Mouse (Mus musculus) intestine, postnatal 0 days (tissue): ENCODE measurements around the gene 4930438A08Rik. TPM values are rescaled to one million over a fixed set of nuclear protein-coding genes. Genes with fewer than 3 reads are reported as not detected.

Experiments used
- ATAC-seq: fragments of 200-750 bp; cut with Nextera tagmentation; 2 replicates; pipeline ENCODE4 v1.8.0; 2017; ENCODE audit warnings: mild to moderate bottlenecking, moderate TSS enrichment, moderate library complexity
- H3K27ac ChIP-seq: fragments of 300-500 bp; sonication (generic); 2 replicates; pipeline ENCODE4 v1.5.1; 2014; ENCODE audit warnings: mild to moderate bottlenecking, low read depth, low read length, moderate library complexity
- H3K27me3 ChIP-seq: fragments of 300-500 bp; sonication (generic); replicated peaks from 2 replicates; pipeline ENCODE4 v1.6.1; 2014; ENCODE audit warnings: low read length, mixed read lengths; ENCODE audit not compliant: control insufficient read depth, insufficient read depth
- H3K36me3 ChIP-seq: fragments of 300-500 bp; sonication (generic); 2 replicates; pipeline ENCODE4 v1.6.1; 2014; ENCODE audit warnings: mild to moderate bottlenecking, moderate library complexity; ENCODE audit not compliant: control insufficient read depth, insufficient read depth
- H3K4me1 ChIP-seq: fragments of 300-500 bp; sonication (generic); replicated peaks from 2 replicates; pipeline ENCODE4 v1.6.1; 2014; ENCODE audit warnings: antibody characterized with exemption, low read length, mixed read lengths; ENCODE audit not compliant: control insufficient read depth, insufficient read depth
- H3K4me2 ChIP-seq: fragments of 300-500 bp; sonication (generic); replicated peaks from 2 replicates; pipeline ENCODE4 v1.6.1; 2014; ENCODE audit warnings: low read depth, mild to moderate bottlenecking, moderate library complexity
- H3K4me3 ChIP-seq: fragments of 300-500 bp; sonication (generic); 2 replicates; pipeline ENCODE4 v1.5.1; 2014; ENCODE audit warnings: low read depth, low read length
- H3K9ac ChIP-seq: fragments of 300-500 bp; sonication (generic); 2 replicates; pipeline ENCODE4 v1.6.1; 2014; ENCODE audit warnings: mild to moderate bottlenecking, low read depth, low read length
- H3K9me3 ChIP-seq: fragments of 300-500 bp; sonication (generic); 2 replicates; pipeline ENCODE4 v1.6.1; 2016; ENCODE audit warnings: mixed run types; ENCODE audit not compliant: control insufficient read depth
- CTCF ChIP-seq: sonication (generic); IDR thresholded peaks from 2 replicates; pipeline ENCODE4 v1.5.1; 2016; ENCODE audit warnings: low read depth, mild to moderate bottlenecking, control low read depth, antibody characterized with exemption, moderate library complexity
- WGBS: fragments of 180-500 bp; shearing (Covaris S2); extraction: QIAGEN DNeasy Blood & Tissue Kit; methylation state at CpG from one replicate; pipeline ENCODE4 v1.1.7; 2014; 5-methylcytosine and 5-hydroxymethylcytosine counted together
- polyA plus RNA-seq: library from polyadenylated mRNA; unstranded; fragments of >200 nt; fragmentation: Nextera tagmentation; extraction: Ambion mirVana; gene quantifications from 2 replicates; pipeline ENCODE4 v1.2.1, GENCODE M21; 2015

Gene 4930438A08Rik
- polyA plus RNA-seq, 1 experiment from 2014 or later: not detected

DNA sequence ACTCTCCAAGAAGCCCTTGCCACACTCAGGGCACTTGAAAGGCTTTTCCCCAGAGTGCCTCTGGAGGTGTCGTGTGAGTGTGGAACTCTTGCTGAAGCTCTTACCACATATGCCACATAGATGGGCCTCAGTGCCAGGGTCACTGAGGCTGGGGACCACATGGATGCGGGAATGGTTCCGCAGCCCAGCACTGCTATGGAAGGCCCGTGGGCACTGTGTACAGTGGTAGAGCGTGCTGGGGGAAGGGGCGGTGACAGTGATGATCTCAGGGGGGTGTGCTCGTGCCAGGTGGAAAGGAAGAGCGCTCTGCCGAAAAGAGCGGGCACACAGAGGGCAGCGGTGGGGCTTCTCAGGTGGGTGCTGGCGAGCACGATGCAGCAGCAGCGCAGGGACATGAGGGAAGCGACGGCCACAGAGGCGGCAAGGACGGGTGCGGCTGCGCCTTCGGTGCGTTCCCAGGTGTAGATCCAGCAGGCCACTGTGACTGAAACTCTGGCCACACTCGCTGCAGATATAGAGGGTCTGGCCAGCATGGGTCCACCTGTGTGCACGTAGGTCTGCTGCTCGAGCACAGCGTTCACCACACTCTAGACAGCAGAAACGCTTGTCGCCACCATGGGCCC is 42.3 kb downstream of the 4930438A08Rik start:
- Histone ChIP-seq H3K4me3 (no peak overlapping the region), H3K4me2 (no peak overlapping the region)
- ATAC-seq: no peak

DNA sequence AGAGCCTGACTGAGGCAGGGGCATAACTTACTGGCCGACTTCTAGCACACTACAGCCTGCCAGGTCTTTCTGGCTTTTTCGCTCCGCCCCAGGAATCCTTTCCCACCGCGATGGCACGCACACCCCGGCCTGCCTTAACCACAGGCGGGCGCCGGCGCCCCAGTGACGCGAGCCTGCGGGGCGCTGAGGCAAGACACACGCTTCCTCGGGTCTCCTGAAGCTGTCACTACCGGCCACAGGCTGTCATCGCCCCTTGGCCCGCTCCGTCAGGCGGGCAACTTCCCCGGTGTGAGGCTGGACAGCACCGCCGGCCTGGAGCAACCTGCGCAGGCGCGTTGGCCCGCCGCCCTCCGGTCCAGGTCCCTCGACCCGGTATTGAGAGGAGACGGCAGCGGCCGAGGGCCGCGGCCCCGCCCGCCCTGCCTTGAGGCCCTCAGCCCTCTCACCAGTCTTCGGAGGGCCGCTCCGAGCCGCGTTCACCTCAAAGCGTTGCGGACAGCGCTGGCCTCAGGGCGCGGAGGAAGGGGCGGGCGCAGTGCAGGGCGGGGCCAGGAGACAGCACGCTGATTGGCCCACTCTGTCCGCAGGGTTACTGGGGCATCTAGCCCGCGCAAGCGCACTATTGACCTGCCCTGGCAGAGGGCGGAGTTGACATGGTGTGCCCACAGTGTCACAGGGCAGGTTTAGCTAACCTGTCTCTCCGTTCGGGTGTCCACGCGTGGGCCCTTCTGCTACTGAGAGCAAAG is 48.4 kb downstream of the 4930438A08Rik start:
- peak overlapping the region; percentile 84 for H3K4me3 ChIP-seq
- peak overlapping the region; percentile 64 for H3K9ac ChIP-seq
- peak; percentile 99 for ATAC-seq
- no peaks in the 10 kb centered on the region for H3K9me3 ChIP-seq
- H3K4me2 ChIP-seq: peak overlapping the region; percentile 89
- H3K36me3 ChIP-seq: peaks cover 24% of the 10 kb centered on the region
- peak overlapping the region; percentile 93 for H3K27ac ChIP-seq
- under 1% methylated on average over 63 of the region's 63 CpGs for WGBS
- 0 out of 2 replicates have a peak, but pooled peaks cover 3% of the 10 kb centered on the region for H3K4me1 ChIP-seq
- H3K27me3 ChIP-seq: no peaks in the 10 kb centered on the region
- TF ChIP-seq CTCF: peak; percentile 17; the same call in 1 of the 2 replicates

More for the DNA sequence above, 42.3 kb downstream of the 4930438A08Rik start:
- no peaks in the 10 kb centered on the region for H3K9me3 ChIP-seq
- no peak for TF ChIP-seq CTCF
- no peak overlapping the region for H3K27ac ChIP-seq
- H3K4me1 ChIP-seq: no peaks in the 10 kb centered on the region
- peaks cover 44% of the 10 kb centered on the region for H3K36me3 ChIP-seq
- H3K27me3 ChIP-seq: no peaks in the 10 kb centered on the region
- no peak overlapping the region for H3K9ac ChIP-seq
- 76% methylated on average over 28 of the region's 28 CpGs for WGBS

DNA sequence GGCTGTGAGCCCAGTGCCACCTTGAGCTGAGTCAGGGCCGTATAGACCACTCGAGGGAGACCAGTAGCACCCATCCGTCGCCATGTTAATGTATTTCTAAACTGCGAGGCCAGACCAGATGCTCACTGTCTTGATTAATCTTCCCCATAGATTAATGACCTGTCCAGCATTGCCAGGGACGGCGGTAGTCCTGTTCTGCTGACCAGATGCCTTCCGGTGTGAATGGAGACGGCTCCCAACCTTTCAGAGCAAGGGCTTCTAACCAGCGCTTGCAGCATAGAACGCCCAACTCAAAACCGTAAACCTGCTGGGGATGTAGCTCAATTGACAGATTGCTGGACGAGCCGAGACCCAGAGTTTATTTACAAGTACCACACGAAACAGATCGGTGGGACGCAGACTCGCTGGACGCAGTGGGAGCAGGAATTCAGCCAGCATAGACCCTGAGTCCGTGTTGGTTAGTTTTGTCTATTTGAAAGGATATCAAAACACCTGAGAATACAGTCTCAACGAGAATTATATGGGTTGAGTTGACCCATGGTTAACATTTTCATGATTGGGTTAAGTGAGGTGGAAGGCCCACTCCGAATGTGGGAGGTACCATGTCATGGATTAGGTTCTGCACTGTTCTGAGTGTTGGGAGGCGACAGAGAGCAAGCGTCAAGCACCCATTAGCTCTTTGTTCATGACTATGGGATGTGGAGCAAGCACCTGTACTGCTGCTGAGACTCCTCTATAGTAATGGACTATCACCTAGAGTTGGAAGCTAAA is 49.2 kb downstream of the 4930438A08Rik start:
- ATAC-seq: 0 out of 2 replicates have a peak, but pooled peaks have one; percentile 1
- H3K9me3 ChIP-seq: no peaks in the 10 kb centered on the region
- H3K27me3 ChIP-seq: no peaks in the 10 kb centered on the region
- H3K4me2 ChIP-seq: peak overlapping the region; percentile 89
- WGBS: 9% methylated on average over 24 of the region's 24 CpGs
- peak overlapping the region; percentile 93 for H3K27ac ChIP-seq
- 0 out of 2 replicates have a peak, but pooled peaks have one; percentile 8 for TF ChIP-seq CTCF
- H3K36me3 ChIP-seq: peaks cover 16% of the 10 kb centered on the region
- H3K4me1 ChIP-seq: 0 out of 2 replicates have a peak, but pooled peaks cover 3% of the 10 kb centered on the region
- H3K4me3 ChIP-seq: peak overlapping the region; percentile 84
- peak overlapping the region; percentile 64 for H3K9ac ChIP-seq

DNA sequence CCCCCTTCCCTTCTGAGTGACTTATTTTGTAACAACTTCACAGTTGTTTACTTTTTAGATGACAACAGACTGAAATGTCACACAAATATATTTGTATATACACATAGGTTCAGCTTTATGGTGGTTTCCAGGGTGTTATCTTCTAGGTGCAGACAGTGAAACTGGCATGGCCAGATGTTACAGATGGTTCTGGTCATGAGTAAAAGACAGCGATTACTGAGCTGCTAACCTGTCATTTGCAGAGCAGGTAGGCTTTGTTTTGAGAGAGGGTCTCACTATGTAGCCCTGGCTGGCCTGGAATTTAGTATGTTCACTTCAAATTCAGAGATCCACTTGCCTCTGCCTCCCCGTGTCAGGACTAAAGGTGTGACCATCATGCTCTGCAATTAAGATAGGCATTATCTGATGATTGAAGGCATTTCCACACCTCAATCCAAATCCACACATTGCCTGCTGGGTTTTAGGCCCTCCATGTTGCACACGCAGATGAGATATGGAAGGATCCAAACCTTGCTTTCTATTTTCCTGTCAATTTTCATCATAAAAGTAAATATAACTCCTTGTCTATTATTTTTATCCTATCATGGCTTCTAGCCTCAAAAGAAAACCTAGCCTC is 50.1 kb downstream of the 4930438A08Rik start:
- no peaks in the 10 kb centered on the region for H3K9me3 ChIP-seq
- H3K4me1 ChIP-seq: peaks cover 8% of the 10 kb centered on the region; the same call in 1 of the 2 replicates
- H3K9ac ChIP-seq: no peak overlapping the region
- peaks cover 7% of the 10 kb centered on the region for H3K36me3 ChIP-seq
- no peak for TF ChIP-seq CTCF
- no peak overlapping the region for H3K4me3 ChIP-seq
- no peak overlapping the region for H3K4me2 ChIP-seq
- no peaks in the 10 kb centered on the region for H3K27me3 ChIP-seq
- 73% methylated on average over 3 of the region's 3 CpGs for WGBS
- H3K27ac ChIP-seq: no peak overlapping the region
- ATAC-seq: no peak

DNA sequence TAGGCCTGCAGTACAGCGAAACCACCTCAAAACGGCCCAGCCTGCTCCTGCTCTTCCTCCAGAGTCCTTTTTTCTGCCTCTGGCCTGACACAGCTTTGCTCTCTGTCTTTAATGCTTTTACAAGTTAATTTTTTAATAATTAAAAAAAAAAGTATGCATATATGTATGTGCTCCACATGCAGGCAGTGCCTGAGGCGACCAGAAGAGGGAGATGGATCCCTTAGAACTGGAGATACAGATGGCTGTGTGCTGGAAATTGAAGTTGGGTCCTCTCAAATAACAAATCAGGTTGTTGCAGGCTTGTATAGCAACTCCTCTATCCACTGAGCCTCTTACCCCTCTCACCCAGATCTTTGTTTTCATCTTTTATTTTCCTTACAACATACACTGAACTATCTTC is 52.2 kb downstream of the 4930438A08Rik start:
- H3K4me3 ChIP-seq: no peak overlapping the region
- H3K4me2 ChIP-seq: no peak overlapping the region
- H3K9ac ChIP-seq: no peak overlapping the region
- 97% methylated on average over 3 of the region's 3 CpGs for WGBS
- H3K36me3 ChIP-seq: peaks cover 6% of the 10 kb centered on the region
- no peaks in the 10 kb centered on the region for H3K9me3 ChIP-seq
- TF ChIP-seq CTCF: peak; percentile 39
- ATAC-seq: no peak
- no peaks in the 10 kb centered on the region for H3K27me3 ChIP-seq
- H3K4me1 ChIP-seq: peaks cover 14% of the 10 kb centered on the region
- no peak overlapping the region for H3K27ac ChIP-seq
